Mouse (Mus musculus) olfactory bulb, adult 2 months (tissue): ENCODE measurements around the gene Adamts7. TPM values are rescaled to one million over a fixed set of nuclear protein-coding genes. Genes with fewer than 3 reads are reported as not detected.

Experiments used
- H3K27ac ChIP-seq: fragments of 200-500 bp; 2 replicates; pipeline ENCODE4 v1.5.1; 2012; ENCODE audit warnings: low read depth, low read length; ENCODE audit not compliant: insufficient read depth
- H3K4me1 ChIP-seq: fragments of 200-500 bp; 2 replicates; pipeline ENCODE4 v1.6.1; 2012; ENCODE audit warnings: low read length; ENCODE audit not compliant: control insufficient read depth, insufficient read depth
- H3K4me3 ChIP-seq: fragments of 200-500 bp; 2 replicates; pipeline ENCODE4 v1.5.1; 2012; ENCODE audit warnings: mild to moderate bottlenecking, low read depth, low read length, moderate library complexity; ENCODE audit not compliant: insufficient read depth
- CTCF ChIP-seq: fragments of 200-500 bp; IDR thresholded peaks from 2 replicates; pipeline ENCODE4 v1.5.1; 2012; ENCODE audit warnings: low read depth, mild to moderate bottlenecking, low read length, moderate library complexity; ENCODE audit not compliant: insufficient read depth
- POLR2A ChIP-seq: fragments of 200-500 bp; IDR thresholded peaks from 2 replicates; pipeline ENCODE4 v1.6.1; 2012; ENCODE audit warnings: mild to moderate bottlenecking, low read depth, low read length, moderate library complexity; ENCODE audit not compliant: insufficient read depth
- WGBS: fragments of 180-500 bp; shearing (Covaris S2); methylation state at CpG from one replicate; pipeline ENCODE4 v1.1.7; 2018; 5-methylcytosine and 5-hydroxymethylcytosine counted together
- polyA plus RNA-seq: library from polyadenylated mRNA; stranded (reverse); fragments of >200 nt; gene quantifications from 2 replicates; pipeline ENCODE4 v1.2.4, GENCODE M21; 2012; ENCODE audit warnings: low replicate concordance; ENCODE audit not compliant: missing spikeins, insufficient read depth, insufficient read length

Adamts7 gene
- polyA plus RNA-seq, 1 experiment = not detected

DNA sequence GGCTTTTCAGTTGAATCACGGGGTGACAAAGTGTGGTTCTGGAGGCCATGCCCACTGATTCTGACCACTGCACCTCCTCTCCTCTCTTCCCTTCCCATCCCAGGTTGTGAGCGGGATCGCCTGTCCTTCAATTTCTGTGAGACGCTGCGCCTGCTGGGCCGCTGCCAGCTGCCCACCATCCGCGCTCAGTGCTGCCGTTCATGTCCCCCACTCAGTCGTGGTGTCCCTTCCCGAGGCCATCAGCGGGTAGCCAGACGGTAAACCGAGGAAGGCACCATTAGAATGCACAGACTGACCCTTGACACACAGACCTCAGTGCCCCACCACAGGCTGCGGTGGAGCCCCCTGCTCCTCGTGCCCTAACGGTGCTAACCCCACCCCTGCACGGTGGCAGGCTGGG lies 36.7 kb downstream of the Adamts7 start:
- Histone ChIP-seq H3K4me1 (peaks cover 20% of the 10 kb centered on the region), H3K4me3 (no peak overlapping the region), H3K27ac (no peak overlapping the region)
- TF ChIP-seq POLR2A = no peak
- no peak for TF ChIP-seq CTCF
- WGBS = 95% methylated on average over 18 of the region's 18 CpGs

DNA sequence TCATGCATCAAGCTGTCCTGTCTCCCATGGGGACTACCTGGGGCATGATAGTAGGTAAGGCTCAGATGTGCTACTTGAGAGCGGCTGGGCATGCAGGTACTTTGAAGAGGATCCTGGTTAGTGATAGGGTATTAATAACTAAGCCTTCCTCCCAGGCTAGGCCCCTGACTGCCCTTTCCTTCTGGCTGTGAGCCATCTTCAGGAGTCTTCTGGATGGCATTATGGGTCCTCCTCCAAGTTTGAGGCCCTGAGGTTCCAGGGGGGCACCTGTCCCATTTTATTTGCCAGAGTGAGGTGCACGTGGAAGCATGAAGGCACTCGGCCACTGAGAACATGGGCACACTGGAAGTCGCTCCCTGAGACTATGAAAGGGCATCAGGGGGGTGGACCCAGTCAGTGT lies 37.6 kb downstream of the Adamts7 start:
- TF ChIP-seq POLR2A (no peak), CTCF (no peak)
- peaks cover 22% of the 10 kb centered on the region for H3K4me1 ChIP-seq
- WGBS = 94% methylated on average over 4 of the region's 4 CpGs
- H3K27ac ChIP-seq = no peak overlapping the region
- H3K4me3 ChIP-seq = no peak overlapping the region

GRCm38 (mm10) chr9:90201096-90201495 lies 38.2 kb downstream of the Adamts7 start:
- Histone ChIP-seq H3K27ac (no peak overlapping the region), H3K4me1 (peaks cover 22% of the 10 kb centered on the region), H3K4me3 (no peak overlapping the region)
- TF ChIP-seq CTCF = no peak
- TF ChIP-seq POLR2A = no peak
- WGBS = 84% methylated on average over 7 of the region's 7 CpGs

GRCm38 (mm10) chr9:90201541-90201940 lies 38.7 kb downstream of the Adamts7 start:
- 44% methylated on average over 4 of the region's 4 CpGs for WGBS
- TF ChIP-seq POLR2A = no peak
- TF ChIP-seq CTCF = no peak
- Histone ChIP-seq H3K27ac (no peak overlapping the region), H3K4me1 (peaks cover 22% of the 10 kb centered on the region), H3K4me3 (no peak overlapping the region)

DNA sequence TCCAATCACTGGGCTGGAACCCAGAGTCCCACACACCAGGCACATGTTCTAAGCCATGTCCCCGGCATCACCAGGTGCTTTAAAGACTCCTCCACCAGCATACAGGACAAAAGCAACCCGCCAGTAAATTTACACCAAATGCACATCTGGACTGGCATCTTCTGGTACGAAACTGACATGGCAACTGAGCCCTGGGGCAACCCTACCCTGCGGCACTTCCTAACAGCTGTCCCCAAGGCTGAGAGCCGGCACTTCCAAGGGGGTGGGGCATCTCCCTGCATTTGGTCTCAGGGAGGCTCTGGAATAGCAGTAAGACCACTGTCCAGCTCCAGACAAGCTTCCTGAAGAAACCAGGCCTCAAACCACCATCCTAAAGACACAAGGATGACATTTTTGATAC lies 40.4 kb downstream of the Adamts7 start:
- TF ChIP-seq POLR2A = no peak
- TF ChIP-seq CTCF = no peak
- H3K4me1 ChIP-seq = peaks cover 21% of the 10 kb centered on the region
- WGBS = 92% methylated on average over 5 of the region's 5 CpGs
- H3K27ac ChIP-seq = no peak overlapping the region
- no peak overlapping the region for H3K4me3 ChIP-seq

GRCm38 (mm10) chr9:90204396-90204915 lies 41.6 kb downstream of the Adamts7 start:
- 53% methylated on average over 8 of the region's 8 CpGs for WGBS
- H3K4me1 ChIP-seq = peaks cover 11% of the 10 kb centered on the region
- H3K27ac ChIP-seq = no peak overlapping the region
- no peak overlapping the region for H3K4me3 ChIP-seq
- TF ChIP-seq CTCF = no peak
- TF ChIP-seq POLR2A = no peak

GRCm38 (mm10) chr9:90206500-90206899 lies 43.6 kb downstream of the Adamts7 start:
- Histone ChIP-seq H3K4me1 (peaks cover 7% of the 10 kb centered on the region), H3K27ac (no peak overlapping the region), H3K4me3 (no peak overlapping the region)
- 0 out of 2 replicates have a peak, but pooled peaks have one; percentile 14 for TF ChIP-seq CTCF
- TF ChIP-seq POLR2A = no peak
- 40% methylated on average over 2 of the region's 2 CpGs for WGBS

- 90% methylated on average over 8 of the region's 8 CpGs for WGBS
- Histone ChIP-seq H3K27ac (no peak overlapping the region), H3K4me1 (peaks cover 7% of the 10 kb centered on the region), H3K4me3 (no peak overlapping the region)
- TF ChIP-seq CTCF (no peak), POLR2A (no peak)
Observed at GRCm38 (mm10) chr9:90207808-90208207, 44.9 kb downstream of the Adamts7 start.

GRCm38 (mm10) chr9:90208655-90209054 lies 45.8 kb downstream of the Adamts7 start:
- WGBS = 74% methylated on average over 6 of the region's 6 CpGs
- no peak for TF ChIP-seq CTCF
- no peak for TF ChIP-seq POLR2A

GRCm38 (mm10) chr9:90213127-90213526 lies 50.3 kb downstream of the Adamts7 start:
- TF ChIP-seq CTCF (no peak), POLR2A (no peak)
- Histone ChIP-seq H3K27ac (no peak overlapping the region), H3K4me1 (no peaks in the 10 kb centered on the region), H3K4me3 (no peak overlapping the region)
- 65% methylated on average over 3 of the region's 3 CpGs for WGBS

More at GRCm38 (mm10) chr9:90208655-90209054, 45.8 kb downstream of the Adamts7 start:
- Histone ChIP-seq H3K27ac (no peak overlapping the region), H3K4me1 (peaks cover 7% of the 10 kb centered on the region), H3K4me3 (no peak overlapping the region)
